8 mouse cellular contexts compared by ENCODE assay signal in genomic region chr9:27287419-27287818, GRCm38 (mm10). TPM values are rescaled to one million over a fixed set of nuclear protein-coding genes. Genes with fewer than 3 reads are reported as not detected.
DNase-seq lines count a peak whose midpoint lies in the region; ATAC-seq and TF ChIP-seq lines count a peak whose summit lies in the region.

No protein-coding gene starts in this region.

- peak; percentile 67 for TF ChIP-seq CTCF in left cerebral cortex, adult 2 months (IDR thresholded peaks at IDR 0.05)
- TF ChIP-seq CTCF in cortical plate, adult 2 months (IDR thresholded peaks at IDR 0.05; ENCODE audit: extremely low read depth, insufficient read depth, low read length) = peak; percentile 41

- peak; percentile 63 to 87 for DNase-seq in adrenal gland, adult (ENCODE audit: inconsistent age in 2 of 2, low spot score in 1 of 2)
- no peak for DNase-seq in adrenal gland, postnatal 4 days (ENCODE audit: low spot score in 2 of 2)
- DNase-seq in left cerebral cortex, adult 2 months (ENCODE audit: extremely low spot score in 1 of 2, low spot score in 2 of 2) = peak in 1 of 2 experiments; percentile 41
- no peak for DNase-seq in left cerebral cortex, adult 11 months (ENCODE audit: low spot score)
- peak; percentile 8 for DNase-seq in adipocyte (ENCODE audit: low spot score)
- DNase-seq in spleen, adult 18-20 months = no peak

- no peak for TF ChIP-seq POLR2A in cortical plate, adult 2 months (IDR thresholded peaks at IDR 0.05; ENCODE audit: extremely low read depth, insufficient read depth, low read length)

- no peak overlapping the region for H3K4me3 ChIP-seq in left cerebral cortex, adult 2 months
- no peak overlapping the region for H3K4me3 ChIP-seq in cortical plate, adult 2 months (ENCODE audit: insufficient read depth, low read length)

- intact Hi-C loops in left cerebral cortex, adult 2 months (cut with DNase I) = loop anchor here (5.0 kb wide), 1 partner anchor 165 kb away; no protein-coding TSS in a partner anchor

- H3K27ac ChIP-seq in left cerebral cortex, adult 2 months = no peak overlapping the region
- H3K27ac ChIP-seq in cortical plate, adult 2 months (ENCODE audit: insufficient read depth, low read length) = no peak overlapping the region

- 0 out of 2 replicates have a peak, but pooled peaks have one; percentile 46 for ATAC-seq in megakaryocyte progenitor cell, adult 5-6 weeks (replicated peaks; ENCODE audit: poor library complexity)

- H3K4me1 ChIP-seq in cortical plate, adult 2 months (ENCODE audit: control insufficient read depth, insufficient read depth, low read length) = peaks cover 5% of the 10 kb centered on the region

RNA-seq across cellular contexts. Expression of gene Igsf9b, which starts 11.6 kb away (rescaled TPM):
- 1 to 10 TPM; 6.7 to 8.2 TPM for total RNA-seq in adrenal gland, postnatal 4 days (2021)
- 10 to 100 TPM; 74.8 to 89.1 TPM for total RNA-seq in left cerebral cortex, adult 2 months (2021)
- 23.1 and 26.1 TPM in 2 replicates for polyA plus RNA-seq in cortical plate, adult 2 months (2012; rRNA removed)
- 0.10 TPM in 1 of 2 replicates, not detected in the other for total RNA-seq in megakaryocyte progenitor cell, adult 5-6 weeks (2015)
- total RNA-seq in megakaryocyte progenitor cell, adult 5-6 weeks (2017) = 0.03 TPM in 1 of 2 replicates, not detected in the other

Comparison
In these comparisons a context has a peak if more than half of its experiments do, and no peak if none do; other contexts are left out.
1. DNase-seq: peak in adrenal gland, adult (2 of 2) and adipocyte (single experiment); none in adrenal gland, postnatal 4 days (0 of 2), left cerebral cortex, adult 11 months (single experiment) and spleen, adult 18-20 months (0 of 2).
2. RNA of gene Igsf9b, which starts 11.6 kb away (total RNA-seq): 74.8 to 89.1 TPM in left cerebral cortex, adult 2 months; 6.7 to 8.2 TPM in adrenal gland, postnatal 4 days and 0.03 to 0.10 TPM in megakaryocyte progenitor cell, adult 5-6 weeks; every median in the first group is over 4 times any median in the second.